Mouse (Mus musculus) hindbrain, embryonic 16.5 days (tissue): ENCODE measurements around the gene 4933430I17Rik. TPM values are rescaled to one million over a fixed set of nuclear protein-coding genes. Genes with fewer than 3 reads are reported as not detected.

Experiments used
- ATAC-seq: fragments of 200-750 bp; cut with Nextera tagmentation; 2 replicates; pipeline ENCODE4 v1.8.0; 2017; ENCODE audit warnings: moderate TSS enrichment, moderate library complexity
- H3K27ac ChIP-seq: fragments of 300-500 bp; sonication (generic); 2 replicates; pipeline ENCODE4 v1.5.1; 2014; ENCODE audit warnings: low read depth, mild to moderate bottlenecking, control low read depth, low read length, moderate library complexity
- H3K27me3 ChIP-seq: fragments of 300-500 bp; sonication (generic); replicated peaks from 2 replicates; pipeline ENCODE4 v1.6.1; 2014; ENCODE audit warnings: low read length; ENCODE audit not compliant: control insufficient read depth, insufficient read depth
- H3K36me3 ChIP-seq: fragments of 300-500 bp; sonication (generic); 2 replicates; pipeline ENCODE4 v1.6.1; 2014; ENCODE audit warnings: mild to moderate bottlenecking, low read length, moderate library complexity, mixed read lengths; ENCODE audit not compliant: control insufficient read depth, insufficient read depth
- H3K4me1 ChIP-seq: fragments of 300-500 bp; sonication (generic); 2 replicates; pipeline ENCODE4 v1.6.1; 2014; ENCODE audit warnings: low read depth, low read length; ENCODE audit not compliant: control insufficient read depth, insufficient read depth
- H3K4me2 ChIP-seq: fragments of 300-500 bp; sonication (generic); 2 replicates; pipeline ENCODE4 v1.6.1; 2014; ENCODE audit warnings: mild to moderate bottlenecking, low read length, control low read depth, moderate library complexity
- H3K4me3 ChIP-seq: fragments of 300-500 bp; sonication (generic); 2 replicates; pipeline ENCODE4 v1.5.1; 2014; ENCODE audit warnings: mild to moderate bottlenecking, low read length, control low read depth, moderate library complexity
- H3K9ac ChIP-seq: fragments of 300-500 bp; sonication (generic); 2 replicates; pipeline ENCODE4 v1.6.1; 2014; ENCODE audit warnings: low read depth, mild to moderate bottlenecking, control low read depth, low read length, moderate library complexity
- H3K9me3 ChIP-seq: fragments of 300-500 bp; sonication (generic); 2 replicates; pipeline ENCODE4 v1.6.1; 2014; ENCODE audit warnings: mild to moderate bottlenecking, low read length, moderate library complexity; ENCODE audit not compliant: control insufficient read depth
- WGBS: fragments of 180-500 bp; shearing (Covaris S2); extraction: QIAGEN DNeasy Blood & Tissue Kit; methylation state at CpG from one replicate; pipeline ENCODE4 v1.1.7; 2014; 5-methylcytosine and 5-hydroxymethylcytosine counted together
- polyA plus RNA-seq: library from polyadenylated mRNA; unstranded; fragments of >200 nt; fragmentation: Nextera tagmentation; extraction: Ambion mirVana; gene quantifications from 2 replicates; pipeline ENCODE4 v1.2.1, GENCODE M21; 2015

Gene 4933430I17Rik
- polyA plus RNA-seq, 1 experiment from 2014 or later = 0.53 TPM

- Histone ChIP-seq H3K27ac (no peak overlapping the region), H3K4me1 (peaks cover 8% of the 10 kb centered on the region), H3K27me3 (no peaks in the 10 kb centered on the region), H3K36me3 (peaks cover 15% of the 10 kb centered on the region), H3K9ac (no peak overlapping the region), H3K9me3 (no peaks in the 10 kb centered on the region), H3K4me3 (no peak overlapping the region), H3K4me2 (no peak overlapping the region)
- ATAC-seq = no peak
- WGBS = 85% methylated on average over 7 of the region's 7 CpGs
Observed at GRCm38 (mm10) chr4:62514995-62515394, 10.2 kb upstream of the 4933430I17Rik start.

GRCm38 (mm10) chr4:62515490-62515889 lies 9.7 kb upstream of the 4933430I17Rik start:
- Histone ChIP-seq H3K4me1 (peaks cover 10% of the 10 kb centered on the region), H3K9ac (no peak overlapping the region), H3K4me3 (no peak overlapping the region), H3K9me3 (no peaks in the 10 kb centered on the region), H3K4me2 (no peak overlapping the region), H3K27ac (0 out of 2 replicates have a peak overlapping the region, but pooled peaks have one; percentile 24), H3K36me3 (peaks cover 12% of the 10 kb centered on the region), H3K27me3 (no peaks in the 10 kb centered on the region)
- WGBS = 75% methylated on average over 3 of the region's 3 CpGs
- no peak for ATAC-seq

GRCm38 (mm10) chr4:62516079-62516478 lies 9.1 kb upstream of the 4933430I17Rik start:
- Histone ChIP-seq H3K9ac (no peak overlapping the region), H3K4me1 (peaks cover 12% of the 10 kb centered on the region), H3K4me3 (no peak overlapping the region), H3K27me3 (no peaks in the 10 kb centered on the region), H3K36me3 (peaks cover 12% of the 10 kb centered on the region), H3K4me2 (no peak overlapping the region), H3K27ac (0 out of 2 replicates have a peak overlapping the region, but pooled peaks have one; percentile 24), H3K9me3 (no peaks in the 10 kb centered on the region)
- 49% methylated on average over 2 of the region's 2 CpGs for WGBS
- ATAC-seq = no peak

- no peak for ATAC-seq
- no peak overlapping the region for H3K4me2 ChIP-seq
- no peaks in the 10 kb centered on the region for H3K27me3 ChIP-seq
- H3K4me3 ChIP-seq = no peak overlapping the region
- H3K36me3 ChIP-seq = peaks cover 11% of the 10 kb centered on the region
- peak overlapping the region; percentile 8; the same call in 1 of the 2 replicates for H3K9ac ChIP-seq
- H3K27ac ChIP-seq = no peak overlapping the region; the same call in 1 of the 2 replicates
- 81% methylated on average over 1 of the region's 1 CpGs for WGBS
- H3K4me1 ChIP-seq = peaks cover 12% of the 10 kb centered on the region
- no peaks in the 10 kb centered on the region for H3K9me3 ChIP-seq
Observed at GRCm38 (mm10) chr4:62516579-62516978, 8.6 kb upstream of the 4933430I17Rik start.

GRCm38 (mm10) chr4:62517046-62517445 lies 8.1 kb upstream of the 4933430I17Rik start:
- no peak for ATAC-seq
- Histone ChIP-seq H3K27me3 (no peaks in the 10 kb centered on the region), H3K36me3 (peaks cover 6% of the 10 kb centered on the region), H3K4me3 (no peak overlapping the region), H3K9ac (no peak overlapping the region), H3K4me1 (peaks cover 12% of the 10 kb centered on the region), H3K4me2 (no peak overlapping the region), H3K27ac (no peak overlapping the region), H3K9me3 (no peaks in the 10 kb centered on the region)
- 90% methylated on average over 8 of the region's 8 CpGs for WGBS

- 83% methylated on average over 10 of the region's 10 CpGs for WGBS
- H3K36me3 ChIP-seq = no peaks in the 10 kb centered on the region; the same call in 1 of the 2 replicates
- H3K4me1 ChIP-seq = peaks cover 12% of the 10 kb centered on the region
- no peaks in the 10 kb centered on the region for H3K9me3 ChIP-seq
- H3K4me2 ChIP-seq = no peak overlapping the region
- no peaks in the 10 kb centered on the region for H3K27me3 ChIP-seq
- no peak overlapping the region for H3K27ac ChIP-seq
- no peak for ATAC-seq
- H3K9ac ChIP-seq = no peak overlapping the region
- no peak overlapping the region for H3K4me3 ChIP-seq
Observed at GRCm38 (mm10) chr4:62517538-62518415, 7.4 kb upstream of the 4933430I17Rik start.

- no peaks in the 10 kb centered on the region; the same call in 1 of the 2 replicates for H3K36me3 ChIP-seq
- H3K9me3 ChIP-seq = no peaks in the 10 kb centered on the region
- H3K27ac ChIP-seq = peak overlapping the region; percentile 77
- peak overlapping the region; percentile 87 for H3K4me3 ChIP-seq
- ATAC-seq = no peak
- H3K27me3 ChIP-seq = no peaks in the 10 kb centered on the region
- peak overlapping the region; percentile 66 for H3K4me2 ChIP-seq
- H3K4me1 ChIP-seq = peaks cover 12% of the 10 kb centered on the region
- WGBS = 55% methylated on average over 13 of the region's 13 CpGs
- H3K9ac ChIP-seq = peak overlapping the region; percentile 86
Observed at GRCm38 (mm10) chr4:62518416-62519121, 6.6 kb upstream of the 4933430I17Rik start.

- H3K27me3 ChIP-seq = no peaks in the 10 kb centered on the region
Observed at GRCm38 (mm10) chr4:62519122-62519848, 5.9 kb upstream of the 4933430I17Rik start.

More at GRCm38 (mm10) chr4:62519122-62519848, 5.9 kb upstream of the 4933430I17Rik start:
- peak; percentile 78 for ATAC-seq
- H3K36me3 ChIP-seq = no peaks in the 10 kb centered on the region
- peak overlapping the region; percentile 77 for H3K27ac ChIP-seq
- H3K4me3 ChIP-seq = peak overlapping the region; percentile 87
- H3K9me3 ChIP-seq = no peaks in the 10 kb centered on the region
- peaks cover 19% of the 10 kb centered on the region for H3K4me1 ChIP-seq
- H3K4me2 ChIP-seq = peak overlapping the region; percentile 66
- peak overlapping the region; percentile 86 for H3K9ac ChIP-seq
- 2% methylated on average over 26 of the region's 26 CpGs for WGBS
